Mouse (Mus musculus) Muller cell, postnatal 12 days (primary cell): ENCODE results near the gene Aldh1l1.

Source experiments
- DNase-seq: peaks from one replicate; pipeline ENCODE4 v3.0.0-alpha.2; 2015; ENCODE audit errors: inconsistent ontology term

The Aldh1l1 gene

DNA sequence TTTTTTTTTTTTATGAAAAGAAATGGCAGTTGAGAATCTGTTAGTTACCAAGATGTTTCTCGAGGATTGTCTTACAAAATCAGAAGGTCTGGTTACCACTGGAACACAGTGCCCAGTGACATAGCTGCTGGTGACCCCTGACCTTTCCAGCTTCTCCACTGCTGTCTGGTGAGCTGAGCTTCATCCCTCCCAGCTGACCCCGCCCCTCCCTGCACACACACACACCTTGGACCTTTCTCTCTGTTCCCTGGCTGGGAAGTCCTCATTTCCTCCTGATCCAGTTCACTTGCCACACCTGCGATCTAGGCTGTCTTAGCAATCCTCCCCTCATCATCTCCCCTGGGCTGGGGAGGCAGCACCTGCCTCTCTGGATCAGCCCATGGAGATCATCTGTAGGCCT lies 60.0 kb downstream of the Aldh1l1 start:
- DNase-seq: no peak

DNA sequence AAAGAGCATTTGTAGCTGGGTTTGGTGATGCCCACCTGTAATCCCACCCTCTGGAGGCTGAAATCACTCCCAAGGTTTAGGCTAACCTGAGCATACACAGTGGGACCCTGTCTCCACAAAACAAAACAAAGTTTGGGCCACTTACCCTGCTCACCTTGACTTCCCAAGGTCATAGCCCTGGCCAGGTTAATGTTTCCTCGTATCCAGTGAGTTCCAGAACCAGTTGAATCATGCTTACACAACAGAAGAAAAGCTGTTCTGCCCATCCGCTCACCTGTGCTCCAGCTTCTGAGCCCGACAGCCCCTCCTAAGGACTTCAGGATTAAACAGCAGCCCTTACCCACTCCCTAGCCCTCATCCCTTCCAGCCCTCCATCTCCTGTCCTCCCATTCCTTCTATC lies 60.8 kb downstream of the Aldh1l1 start:
- no peak for DNase-seq

DNA sequence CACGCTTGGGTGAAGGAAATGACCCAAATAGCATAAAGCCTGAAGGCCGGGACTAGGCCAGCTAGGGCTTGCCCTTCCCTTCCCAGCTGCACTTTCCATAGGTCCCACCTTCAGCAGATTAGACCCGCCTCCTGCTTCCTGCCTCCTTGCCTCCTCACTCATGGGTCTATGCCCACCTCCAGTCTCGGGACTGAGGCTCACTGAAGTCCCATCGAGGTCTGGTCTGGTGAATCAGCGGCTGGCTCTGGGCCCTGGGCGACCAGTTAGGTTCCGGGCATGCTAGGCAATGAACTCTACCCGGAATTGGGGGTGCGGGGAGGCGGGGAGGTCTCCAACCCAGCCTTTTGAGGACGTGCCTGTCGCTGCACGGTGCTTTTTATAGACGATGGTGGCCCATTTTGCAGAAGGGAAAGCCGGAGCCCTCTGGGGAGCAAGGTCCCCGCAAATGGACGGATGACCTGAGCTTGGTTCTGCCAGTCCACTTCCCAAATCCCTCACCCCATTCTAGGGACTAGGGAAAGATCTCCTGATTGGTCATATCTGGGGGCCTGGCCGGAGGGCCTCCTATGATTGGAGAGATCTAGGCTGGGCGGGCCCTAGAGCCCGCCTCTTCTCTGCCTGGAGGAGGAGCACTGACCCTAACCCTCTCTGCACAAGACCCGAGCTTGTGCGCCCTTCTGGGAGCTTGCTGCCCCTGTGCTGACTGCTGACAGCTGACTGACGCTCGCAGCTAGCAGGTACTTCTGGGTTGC lies 64.1 kb downstream of the Aldh1l1 start:
- peak; percentile 89 for DNase-seq

DNA sequence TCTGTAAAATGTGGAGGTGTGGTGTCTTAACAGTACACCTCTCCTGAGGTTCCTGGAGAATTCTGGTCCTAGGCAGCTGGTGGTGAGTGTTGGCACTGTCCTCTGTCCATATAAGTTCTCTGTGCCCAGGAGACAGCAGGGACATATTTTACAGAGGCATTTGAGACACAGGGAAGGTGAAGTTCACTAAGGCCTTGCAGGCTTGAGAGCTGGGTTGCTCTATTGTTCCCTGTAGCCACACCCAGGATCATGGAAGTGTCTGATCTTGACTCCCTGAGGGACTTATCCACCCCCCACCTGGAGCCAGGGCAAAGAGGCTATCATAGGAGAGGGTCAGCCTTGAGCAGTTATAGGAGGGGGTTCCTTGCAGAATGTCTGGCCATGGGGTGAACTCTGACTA lies 65.0 kb downstream of the Aldh1l1 start:
- DNase-seq: no peak

DNA sequence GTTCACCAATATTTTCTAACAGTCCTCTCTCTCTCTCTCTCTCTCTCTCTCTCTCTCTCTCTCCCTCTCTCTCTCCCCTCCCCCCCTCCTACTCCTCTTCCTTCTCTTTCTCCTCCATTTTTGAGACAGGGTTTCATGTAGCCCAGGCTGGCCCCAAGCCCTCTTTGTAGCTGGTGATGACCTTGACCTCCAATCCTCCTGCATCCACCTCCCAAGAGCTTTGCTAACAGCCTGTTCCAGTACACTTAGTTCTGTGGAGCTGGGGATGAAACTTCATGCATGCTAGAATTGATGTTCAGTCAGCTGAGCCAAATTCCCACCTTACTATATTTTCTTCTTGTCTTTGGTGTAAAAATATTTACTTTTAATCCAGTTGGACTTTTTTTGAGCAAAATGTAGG lies 67.0 kb downstream of the Aldh1l1 start:
- no peak for DNase-seq

DNA sequence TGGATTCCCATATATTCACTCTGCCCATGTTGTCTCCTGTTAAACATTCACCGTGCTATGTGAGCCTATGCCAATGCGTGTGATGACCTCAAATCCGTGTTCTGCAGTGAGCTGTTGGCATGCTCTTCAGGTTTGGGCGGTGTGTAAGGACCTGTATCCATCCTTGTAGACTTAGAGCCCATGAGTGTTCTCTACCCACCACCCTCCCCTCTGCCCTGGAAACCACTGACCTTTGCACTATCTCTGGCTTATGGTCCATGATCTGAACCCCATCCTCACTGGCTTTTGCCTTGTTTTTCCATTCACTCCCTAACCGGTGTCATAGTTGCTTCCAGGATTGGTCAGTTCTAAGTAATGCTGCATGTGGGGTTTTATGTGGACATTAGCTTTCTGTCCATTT lies 67.5 kb downstream of the Aldh1l1 start:
- no peak for DNase-seq

DNA sequence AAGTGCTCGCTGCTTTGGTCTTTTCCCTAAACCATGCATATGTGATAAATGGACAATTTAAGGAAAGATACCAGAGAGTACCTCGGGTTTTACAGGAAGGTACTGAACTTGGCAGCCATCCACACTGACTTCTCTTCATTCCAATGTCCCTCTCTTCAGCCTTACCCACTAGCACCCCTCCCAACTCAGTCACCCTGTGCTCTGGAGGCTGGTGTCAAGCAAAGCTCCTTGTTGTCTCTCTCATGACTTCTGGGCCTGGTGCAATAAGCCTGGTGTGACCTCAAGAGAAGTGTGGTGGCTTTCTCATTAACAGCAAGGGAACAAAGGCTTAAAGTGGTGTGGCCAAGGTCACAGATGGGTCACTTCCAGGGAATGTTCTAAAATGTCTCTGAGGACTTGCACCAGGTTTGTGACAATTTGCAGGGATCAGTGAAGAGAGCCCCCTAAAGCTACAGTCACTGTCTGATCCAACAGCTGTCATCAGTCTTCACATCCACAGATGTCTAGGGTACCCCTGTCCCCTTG lies 70.4 kb downstream of the Aldh1l1 start:
- DNase-seq: no peak

DNA sequence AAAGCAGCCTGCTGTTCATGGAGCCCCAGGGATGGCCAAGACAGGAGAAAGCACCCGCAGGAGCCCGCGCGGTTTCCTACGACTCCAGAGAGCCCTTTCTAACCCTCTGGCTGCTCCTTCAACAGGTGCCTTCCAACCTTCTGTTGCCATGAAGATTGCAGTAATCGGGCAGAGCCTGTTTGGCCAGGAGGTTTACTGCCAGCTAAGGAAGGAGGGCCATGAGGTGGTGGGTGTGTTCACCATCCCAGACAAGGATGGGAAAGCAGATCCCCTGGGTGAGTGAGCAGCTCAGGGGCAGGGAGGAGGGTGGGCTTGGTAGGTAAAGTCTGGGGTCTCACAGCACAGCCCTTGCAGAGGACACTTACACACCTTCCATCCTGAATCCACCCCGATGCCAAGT lies 70.8 kb downstream of the Aldh1l1 start:
- no peak for DNase-seq

DNA sequence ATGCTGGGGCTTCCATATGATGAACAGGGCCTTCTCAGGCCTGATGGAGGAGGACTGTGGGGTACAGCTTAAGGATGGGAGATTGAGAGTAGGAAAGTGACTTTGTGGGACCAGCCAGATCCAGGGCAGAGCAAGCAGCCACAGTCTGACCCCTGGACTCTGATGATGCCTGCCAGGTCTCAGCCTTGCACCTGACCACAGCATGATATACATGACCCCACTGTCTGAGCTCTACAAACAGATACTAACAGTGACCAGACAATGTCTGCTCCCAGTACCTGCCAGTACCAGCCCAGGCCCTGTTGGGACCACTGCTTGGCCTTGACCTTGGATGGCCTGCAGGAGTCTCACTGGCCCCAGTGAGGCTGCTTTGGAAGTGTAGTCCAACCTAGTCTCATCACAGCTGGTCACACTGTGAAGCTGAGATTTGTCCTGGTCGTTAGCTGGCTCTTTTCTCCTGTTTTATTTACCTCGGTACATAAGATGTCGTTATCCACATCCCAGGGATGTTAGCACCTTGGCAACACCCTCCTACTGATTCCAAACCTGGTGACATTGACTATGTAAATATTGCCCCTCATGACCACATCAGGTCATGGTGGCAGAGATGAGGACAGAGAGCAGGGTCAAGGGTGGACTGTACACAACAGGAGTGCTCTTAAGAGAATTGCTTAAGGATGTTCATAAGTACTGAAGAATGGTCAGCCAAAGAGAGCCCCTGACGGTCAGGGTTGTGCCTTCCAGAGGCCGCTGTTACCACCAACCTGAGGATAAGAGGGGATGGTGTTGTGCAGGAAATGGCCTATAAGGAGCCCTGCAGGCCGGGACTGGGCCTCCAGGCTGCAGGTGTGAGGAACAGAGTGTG lies 71.8 kb downstream of the Aldh1l1 start:
- no peak for DNase-seq

DNA sequence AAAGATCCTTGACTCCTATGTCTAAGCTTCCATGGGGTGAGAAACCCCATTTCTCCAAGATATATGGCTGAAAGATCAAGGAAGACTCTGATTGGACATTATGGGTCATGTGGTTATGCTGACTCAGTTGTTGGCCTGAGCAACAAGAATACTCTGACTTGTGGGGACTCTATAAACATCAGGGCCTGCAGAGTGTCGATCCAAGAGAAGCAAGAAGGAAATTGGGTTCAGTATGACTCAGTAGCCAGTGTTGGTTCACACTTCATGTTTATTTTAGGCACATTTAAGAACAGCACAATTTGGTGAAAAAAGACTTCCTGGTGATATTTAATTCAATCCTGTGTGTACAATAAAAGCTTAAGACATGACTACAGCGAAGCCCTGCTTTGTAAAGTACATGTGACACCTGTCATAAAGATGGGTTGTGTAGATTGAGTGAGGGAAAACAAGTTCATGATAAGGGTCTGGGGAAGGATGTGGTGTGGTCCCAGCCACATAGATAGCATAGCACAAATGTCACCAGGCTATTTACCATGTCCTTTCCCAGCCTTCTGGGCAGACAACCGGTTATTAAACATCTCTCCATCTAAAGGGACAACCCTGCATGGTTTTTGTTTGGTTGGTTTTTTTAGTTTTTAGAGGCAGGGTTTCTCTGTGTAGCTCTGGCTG lies 74.3 kb downstream of the Aldh1l1 start:
- DNase-seq: peak; percentile 49

DNA sequence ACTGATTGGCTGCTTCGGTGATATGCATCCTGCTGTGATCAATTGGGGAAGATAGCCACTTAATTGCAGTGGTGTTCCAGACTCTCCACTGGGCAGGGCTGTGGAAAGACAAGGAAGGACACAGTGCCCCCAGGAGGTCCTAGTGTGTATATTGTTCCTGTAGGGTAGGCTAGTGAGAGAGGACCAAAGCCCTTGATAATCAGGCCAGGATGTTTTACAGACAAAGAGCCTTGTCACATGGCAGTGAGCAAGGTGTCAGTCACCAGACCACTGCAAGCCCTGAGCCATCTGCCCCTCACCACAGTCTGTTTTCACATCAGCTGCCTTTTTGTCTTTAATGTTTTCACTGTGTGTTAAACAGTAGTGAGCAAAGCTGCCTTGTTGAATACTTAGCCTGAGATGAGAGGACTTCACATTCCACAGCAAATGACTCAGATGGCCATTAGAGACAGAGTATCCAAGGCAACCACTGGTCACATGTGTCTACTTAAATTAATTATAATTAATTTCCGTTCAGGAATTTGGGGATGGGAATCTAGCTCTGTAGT lies 75.1 kb downstream of the Aldh1l1 start:
- DNase-seq: peak; percentile 98

DNA sequence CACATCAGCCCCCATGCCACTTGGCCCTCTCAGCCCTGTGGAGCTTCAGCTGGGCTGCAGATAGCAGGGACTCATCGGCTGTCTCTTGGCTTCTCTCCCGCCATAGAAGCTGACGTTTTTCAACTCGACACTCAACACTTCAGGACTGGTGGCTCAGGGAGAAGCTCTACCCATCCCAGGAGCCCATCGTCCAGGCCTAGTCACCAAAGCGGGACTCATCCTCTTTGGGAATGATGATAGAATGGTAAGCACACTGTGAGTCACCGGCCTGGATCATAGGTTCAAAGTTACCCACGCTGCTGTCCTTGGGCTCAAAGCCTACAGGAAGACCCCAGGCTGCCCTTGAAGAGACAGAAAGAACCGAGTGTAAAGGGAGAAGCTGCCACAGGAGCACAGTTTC lies 78.0 kb downstream of the Aldh1l1 start:
- DNase-seq: no peak

DNA sequence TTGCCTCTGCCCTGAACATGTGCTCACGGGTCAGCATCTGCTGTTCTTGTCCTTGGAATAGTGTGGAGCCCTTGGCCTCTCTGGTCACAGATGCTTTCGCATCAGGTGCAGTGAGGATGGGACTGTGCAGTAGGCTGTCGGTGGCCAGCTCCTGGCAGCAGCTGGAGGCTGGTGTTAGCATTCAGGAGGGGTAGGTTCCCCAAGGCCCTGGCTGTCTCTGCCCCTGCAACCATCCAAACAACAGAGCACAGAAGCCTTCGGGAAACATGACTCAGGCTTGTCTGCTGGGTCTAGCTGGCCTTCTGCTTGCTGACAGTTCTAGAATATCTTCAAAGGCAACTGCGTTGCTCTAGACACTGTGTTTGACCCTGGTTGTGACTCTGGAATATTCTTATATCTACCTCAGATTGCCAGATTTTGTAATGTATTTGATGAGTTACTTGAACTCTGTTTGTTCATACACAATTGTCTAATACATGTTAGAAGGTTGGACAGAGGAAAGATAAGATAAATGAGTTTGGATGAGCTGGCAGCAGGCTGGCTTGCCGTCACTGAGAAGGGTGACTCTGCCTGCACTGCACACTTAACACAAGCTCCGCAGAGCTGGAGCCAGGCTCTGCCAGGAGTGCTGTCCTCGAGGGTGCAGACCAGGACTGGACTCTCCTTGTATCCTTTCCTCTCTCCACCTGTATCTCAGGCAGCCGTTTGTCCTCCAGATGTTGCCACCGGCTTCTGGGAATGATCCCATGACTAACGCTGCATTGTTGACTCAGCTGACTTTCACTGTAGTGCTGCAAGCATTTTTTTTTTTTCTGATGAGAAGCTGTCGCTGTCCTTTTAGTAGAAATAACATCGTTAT lies 79.4 kb downstream of the Aldh1l1 start:
- DNase-seq: peak; percentile 22

DNA sequence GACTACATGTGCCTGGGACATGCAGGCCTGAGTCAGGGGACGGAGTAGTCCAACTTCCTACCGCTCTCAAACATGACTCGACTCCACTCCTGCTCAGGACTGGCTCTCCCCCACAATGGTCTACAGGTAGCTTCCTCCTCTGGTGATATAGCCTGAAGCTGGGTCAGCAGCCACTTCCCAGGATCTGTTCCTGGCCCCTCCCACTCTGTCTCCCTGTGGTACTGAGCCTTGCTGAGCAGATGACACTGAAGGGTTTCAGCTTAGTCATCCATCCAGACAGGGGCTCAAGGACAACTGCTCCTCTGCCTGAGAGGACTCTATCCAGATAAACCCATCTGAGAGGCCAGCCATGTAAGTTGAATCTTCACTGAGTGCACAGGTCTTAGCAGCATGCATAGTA lies 81.3 kb downstream of the Aldh1l1 start:
- no peak for DNase-seq

DNA sequence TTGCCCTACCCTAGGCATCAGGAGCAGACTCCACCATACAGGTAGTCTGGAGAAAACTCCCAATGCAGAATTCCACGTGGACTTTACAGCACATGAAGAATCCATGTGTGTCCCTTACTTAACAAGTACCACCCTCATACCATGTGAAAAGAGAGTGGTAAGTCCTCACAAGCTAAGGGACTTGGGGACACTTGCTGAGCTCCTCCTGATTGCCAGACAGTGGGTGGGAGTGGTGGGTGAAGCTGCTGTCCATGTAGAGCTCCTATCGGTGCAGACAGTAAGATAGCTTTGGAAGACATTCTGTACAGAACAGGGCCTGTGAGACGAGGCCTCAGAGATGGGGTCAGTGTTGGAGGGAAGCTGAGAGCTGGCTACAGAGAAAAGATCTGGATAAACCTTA lies 81.7 kb downstream of the Aldh1l1 start:
- DNase-seq: no peak

DNA sequence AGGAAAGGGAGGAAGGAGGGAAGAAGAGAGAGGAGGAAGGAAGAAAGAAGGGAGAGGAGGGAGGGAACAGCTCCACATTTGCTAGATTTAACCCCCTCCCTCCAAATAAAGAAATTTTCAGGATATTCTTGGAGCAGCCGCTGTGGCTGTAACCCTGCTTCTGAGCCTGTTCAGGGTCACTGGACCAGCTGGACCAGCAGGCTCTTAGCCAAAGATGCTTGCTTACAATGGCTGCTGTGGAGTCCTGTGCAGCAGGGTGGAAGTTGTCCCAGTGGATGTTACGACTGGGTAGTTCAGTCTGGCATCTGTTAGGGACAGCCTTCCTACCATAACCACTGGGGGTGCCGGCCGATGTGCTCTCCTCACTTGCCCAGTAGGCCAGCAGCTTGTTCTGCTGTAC lies 82.5 kb downstream of the Aldh1l1 start:
- peak; percentile 34 for DNase-seq

DNA sequence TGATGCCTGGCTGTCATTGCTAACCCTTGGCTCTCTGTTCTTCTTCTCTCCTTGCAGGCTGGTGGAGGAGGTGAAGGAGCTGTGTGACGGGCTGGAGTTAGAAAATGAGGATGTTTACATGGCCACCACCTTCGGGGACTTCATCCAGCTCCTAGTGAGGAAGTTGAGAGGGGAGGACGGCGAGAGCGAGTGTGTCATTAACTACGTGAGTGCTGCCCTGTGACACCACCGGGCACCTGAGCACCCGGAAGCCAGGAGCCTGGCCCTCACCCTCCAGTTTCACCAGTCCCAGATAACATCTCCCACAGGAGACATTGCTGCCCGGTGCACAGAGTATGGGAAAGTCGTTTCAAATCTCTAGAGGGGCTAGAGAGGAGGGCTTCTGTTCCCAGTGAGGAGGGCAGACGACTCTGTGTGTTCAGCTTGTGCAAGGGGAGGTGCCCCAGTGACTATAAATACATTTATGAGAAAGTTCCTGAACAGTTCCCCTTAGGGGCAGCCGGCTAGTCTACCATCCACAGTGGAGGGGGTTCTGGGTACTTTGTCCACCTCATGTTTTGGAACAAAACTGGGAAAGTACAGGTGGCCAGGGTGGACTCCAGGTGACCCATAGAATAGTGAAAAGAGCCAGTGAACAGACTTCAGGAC lies 83.6 kb downstream of the Aldh1l1 start:
- no peak for DNase-seq

DNA sequence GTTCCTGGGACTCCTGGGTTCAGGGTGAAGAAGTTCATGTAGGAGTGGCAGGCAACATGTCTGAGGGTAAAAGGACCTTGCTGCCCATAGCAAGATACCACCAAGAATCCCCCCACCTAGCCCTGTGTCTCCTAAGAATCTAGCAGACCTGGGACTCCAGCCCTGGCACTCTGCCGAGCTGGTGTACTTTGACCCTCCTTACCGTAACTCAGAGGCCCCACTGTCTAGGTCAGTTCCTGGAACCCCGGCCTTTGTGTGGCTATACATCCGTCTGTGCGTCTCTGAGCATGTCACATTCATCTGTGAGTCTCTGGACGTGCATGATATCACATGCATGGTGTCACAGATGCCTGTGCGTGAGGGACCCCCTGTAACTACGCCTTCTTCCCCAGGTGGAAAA lies 84.2 kb downstream of the Aldh1l1 start:
- no peak for DNase-seq

DNA sequence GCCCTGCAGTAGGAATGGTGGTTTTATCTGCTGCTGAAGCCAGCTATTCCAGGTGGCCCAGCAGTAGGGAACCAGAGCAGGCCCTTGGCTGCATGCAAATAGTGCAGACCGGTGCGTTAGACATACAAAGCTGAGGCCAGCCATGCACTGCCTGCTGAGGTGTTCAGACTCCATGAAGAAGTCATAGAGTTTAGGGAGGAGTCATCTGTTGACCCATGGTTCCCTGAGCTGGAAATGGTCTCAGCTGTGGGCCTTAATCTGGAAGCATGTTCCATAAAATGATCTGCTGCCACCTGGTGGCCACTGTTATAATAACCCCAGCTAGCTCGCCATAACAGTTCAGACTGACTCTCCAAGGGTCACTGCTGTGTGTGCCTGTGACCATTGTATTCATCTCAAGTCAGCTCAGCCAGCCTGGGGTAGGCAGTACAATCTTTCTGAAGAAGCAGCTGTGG lies 89.1 kb downstream of the Aldh1l1 start:
- peak; percentile 62 for DNase-seq

DNA sequence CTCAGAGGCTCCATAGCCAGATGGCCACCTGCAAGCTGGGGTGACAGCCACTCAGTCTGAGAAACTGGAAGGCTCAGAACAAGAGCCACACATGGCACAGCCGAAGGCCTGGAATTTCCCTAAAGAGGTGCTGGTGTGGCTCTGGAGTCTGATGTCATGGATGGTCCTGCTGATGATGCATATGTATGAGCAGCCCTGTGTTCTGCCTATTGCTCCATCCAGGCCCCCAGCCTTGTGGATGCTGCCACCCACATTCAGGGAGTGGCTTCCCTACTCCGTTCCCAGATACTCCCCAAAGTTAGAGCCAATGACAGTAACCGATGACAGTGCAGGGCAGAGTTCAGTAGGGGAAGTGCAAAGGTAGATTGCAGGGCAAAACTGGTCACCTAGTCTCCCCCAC lies 91.9 kb downstream of the Aldh1l1 start:
- DNase-seq: no peak

DNA sequence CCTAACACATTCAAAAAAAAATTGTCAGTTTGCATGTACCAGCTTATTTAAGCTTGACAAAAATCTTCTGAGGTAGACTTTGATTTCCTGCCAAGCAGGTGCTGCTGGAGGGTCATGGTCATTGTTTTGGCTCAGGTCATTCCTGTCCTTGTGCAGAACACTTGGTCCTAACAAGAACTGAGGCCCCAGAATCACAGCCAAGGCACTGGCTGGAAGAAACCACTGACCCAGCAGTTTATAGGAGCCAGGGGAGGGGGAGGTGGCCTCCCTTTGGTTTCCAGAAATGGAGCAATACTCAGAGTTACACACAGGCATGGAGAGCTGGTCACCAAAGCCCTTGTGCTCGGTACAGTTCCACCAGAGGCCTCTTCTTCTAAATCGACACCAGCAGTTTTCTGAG lies 96.1 kb downstream of the Aldh1l1 start:
- DNase-seq: no peak
